Mouse (Mus musculus) brown adipose tissue, adult 24 weeks (tissue): ENCODE data around the gene 4930402H24Rik. TPM values are rescaled to one million over a fixed set of nuclear protein-coding genes. Genes with fewer than 3 reads are reported as not detected.

Experiments
- H3K27ac ChIP-seq: fragments of 200-500 bp; replicated peaks from 2 replicates; pipeline ENCODE4 v1.5.1; 2012; ENCODE audit warnings: low read depth, mild to moderate bottlenecking, low read length
- H3K4me1 ChIP-seq: fragments of 200-500 bp; 2 replicates; pipeline ENCODE4 v1.6.1; 2012; ENCODE audit warnings: low read length, mixed read lengths; ENCODE audit not compliant: control insufficient read depth, insufficient read depth, insufficient read length
- H3K4me3 ChIP-seq: fragments of 200-500 bp; 2 replicates; pipeline ENCODE4 v1.5.1; 2012; ENCODE audit warnings: low read depth, mild to moderate bottlenecking, low read length, moderate library complexity; ENCODE audit not compliant: insufficient read depth
- polyA plus RNA-seq: library from polyadenylated mRNA; stranded (reverse); fragments of >200 nt; gene quantifications from 2 replicates; pipeline ENCODE4 v1.2.4, GENCODE M21; 2012; ENCODE audit not compliant: missing spikeins, insufficient read depth, insufficient read length

The 4930402H24Rik gene
- polyA plus RNA-seq, 1 experiment: 105 TPM

GRCm38 (mm10) chr2:130750449-130750848 is 155.8 kb downstream of the 4930402H24Rik start:
- Histone ChIP-seq H3K4me3 (no peak overlapping the region), H3K4me1 (no peaks in the 10 kb centered on the region), H3K27ac (no peak overlapping the region)

DNA sequence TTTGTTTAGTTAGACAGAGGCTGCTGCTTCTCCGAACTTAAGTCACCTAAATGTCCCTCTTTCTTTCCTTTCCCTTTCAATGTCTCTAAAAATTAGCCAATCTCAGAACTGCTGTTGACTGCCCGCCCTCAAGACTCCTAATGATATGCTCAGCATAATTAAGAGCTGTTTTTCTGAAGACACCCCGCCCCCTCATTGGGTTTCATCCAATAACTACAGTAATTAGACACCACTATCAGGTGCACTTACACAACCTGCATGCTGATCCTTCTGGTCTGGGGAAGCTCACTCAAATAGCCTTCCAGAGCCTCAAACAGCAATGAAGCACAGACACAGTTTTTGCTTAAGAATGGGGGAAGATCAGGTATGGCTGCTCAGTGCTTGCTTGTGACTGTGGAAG is 156.5 kb downstream of the 4930402H24Rik start:
- Histone ChIP-seq H3K4me1 (no peaks in the 10 kb centered on the region), H3K4me3 (no peak overlapping the region), H3K27ac (no peak overlapping the region)

DNA sequence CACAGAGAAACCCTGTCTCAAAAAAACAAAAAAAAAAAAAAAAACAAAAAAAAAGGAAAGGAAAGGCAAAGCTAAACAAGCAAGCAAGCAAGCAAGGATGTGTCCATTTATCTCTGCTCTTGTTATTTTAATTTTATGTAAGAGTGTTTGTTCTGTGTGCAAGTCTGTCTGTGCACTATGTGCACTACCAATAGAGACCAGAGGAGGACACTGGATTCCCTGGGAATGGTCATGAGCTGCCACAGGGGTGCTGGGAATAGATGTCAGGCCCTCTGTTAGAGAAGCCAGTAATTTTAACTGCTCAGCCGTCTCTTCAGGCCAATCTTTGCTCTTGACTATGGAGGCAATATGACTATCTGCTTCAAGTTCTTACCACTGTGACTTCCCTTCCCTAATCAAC is 162.6 kb downstream of the 4930402H24Rik start:
- Histone ChIP-seq H3K4me3 (no peak overlapping the region), H3K4me1 (no peaks in the 10 kb centered on the region), H3K27ac (no peak overlapping the region)

DNA sequence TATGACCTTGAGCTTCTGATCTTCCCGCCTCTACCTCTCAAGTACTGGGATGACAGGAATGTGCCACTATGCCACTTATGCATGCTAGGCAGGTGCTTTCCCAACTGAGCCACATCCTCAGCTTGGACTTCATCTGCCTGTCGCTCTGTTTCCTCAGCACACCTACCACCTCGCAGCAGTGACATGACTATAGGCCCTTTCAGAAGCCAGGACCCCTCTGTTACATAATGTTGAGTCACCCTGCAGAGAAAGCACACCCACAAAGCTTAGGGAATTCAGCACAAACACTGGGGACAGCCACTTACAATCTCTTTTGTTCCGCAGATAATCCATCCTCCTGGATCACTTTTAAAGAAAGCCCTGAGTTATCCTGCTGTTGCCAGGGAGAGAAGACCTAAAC is 166.1 kb downstream of the 4930402H24Rik start:
- Histone ChIP-seq H3K27ac (no peak overlapping the region), H3K4me1 (no peaks in the 10 kb centered on the region), H3K4me3 (no peak overlapping the region)

DNA sequence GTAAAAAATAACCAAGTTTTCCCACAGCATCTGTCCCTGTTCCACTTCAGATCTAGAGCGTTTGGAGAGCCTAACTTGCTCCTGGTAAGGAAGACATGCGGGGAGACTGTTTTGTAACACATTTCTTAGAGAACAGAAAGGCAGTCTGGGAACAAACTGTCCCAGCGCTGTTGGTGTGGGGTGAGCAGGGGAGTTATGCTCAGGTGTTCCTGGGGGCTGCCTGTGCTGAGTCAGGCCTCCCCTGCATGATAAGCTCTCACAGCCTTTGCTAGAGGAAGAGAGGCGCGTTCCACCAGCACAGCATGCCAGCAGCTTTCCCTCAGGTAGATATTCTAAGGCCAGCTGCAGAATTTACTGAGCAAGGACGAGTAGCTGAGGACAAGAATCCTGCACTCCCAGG is 168.2 kb downstream of the 4930402H24Rik start:
- H3K4me1 ChIP-seq: no peaks in the 10 kb centered on the region
- no peak overlapping the region for H3K27ac ChIP-seq
- H3K4me3 ChIP-seq: no peak overlapping the region

DNA sequence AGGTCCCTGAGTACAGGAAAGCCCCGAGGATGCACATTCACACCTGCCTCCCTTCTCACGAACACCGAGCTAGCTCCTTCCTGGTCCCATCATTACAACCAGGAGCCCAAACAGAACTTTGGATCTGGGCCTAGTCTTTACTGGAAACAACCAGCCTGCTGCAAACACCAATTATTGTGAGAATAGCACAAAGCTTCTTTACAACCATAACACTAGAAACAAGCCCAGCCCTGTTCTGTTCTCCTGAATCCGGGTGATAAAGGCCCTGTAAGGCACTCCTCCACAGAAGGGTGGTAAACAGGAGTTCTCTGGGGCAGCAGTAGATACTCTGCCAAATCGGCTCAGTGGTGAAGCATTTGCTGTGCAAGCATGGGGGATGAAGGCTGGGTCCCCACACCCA is 170.9 kb downstream of the 4930402H24Rik start:
- Histone ChIP-seq H3K27ac (no peak overlapping the region), H3K4me1 (no peaks in the 10 kb centered on the region), H3K4me3 (no peak overlapping the region)

GRCm38 (mm10) chr2:130733444-130733843 is 172.8 kb downstream of the 4930402H24Rik start:
- Histone ChIP-seq H3K4me1 (peaks cover 3% of the 10 kb centered on the region; the same call in 1 of the 2 replicates), H3K27ac (no peak overlapping the region), H3K4me3 (no peak overlapping the region)

DNA sequence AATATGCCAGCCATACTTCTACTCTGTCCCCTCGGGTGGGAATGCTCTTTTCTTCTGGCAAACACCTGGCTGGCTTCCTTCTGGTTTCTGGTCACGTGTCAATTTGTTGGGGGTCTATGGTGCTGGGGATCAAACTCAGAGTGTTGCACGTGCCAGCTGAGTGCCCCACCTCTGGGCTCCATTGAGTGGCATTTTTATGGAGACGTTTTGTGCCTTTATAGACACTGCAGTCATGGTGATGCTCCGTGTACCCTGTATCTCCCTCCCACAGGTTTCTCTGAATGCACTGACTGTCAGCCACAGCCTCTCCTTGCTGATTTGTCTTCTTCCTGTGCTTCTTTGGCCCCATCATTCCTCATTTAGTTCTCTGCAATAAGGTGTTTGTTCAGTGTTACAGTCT is 174.4 kb downstream of the 4930402H24Rik start:
- no peak overlapping the region for H3K4me3 ChIP-seq
- H3K27ac ChIP-seq: no peak overlapping the region
- peaks cover 9% of the 10 kb centered on the region; the same call in 1 of the 2 replicates for H3K4me1 ChIP-seq

- H3K27ac ChIP-seq: no peak overlapping the region
- H3K4me1 ChIP-seq: peaks cover 9% of the 10 kb centered on the region; the same call in 1 of the 2 replicates
- no peak overlapping the region for H3K4me3 ChIP-seq
Measured at GRCm38 (mm10) chr2:130730746-130731145, 175.5 kb downstream of the 4930402H24Rik start.

GRCm38 (mm10) chr2:130728906-130729585 is 177.2 kb downstream of the 4930402H24Rik start:
- H3K4me1 ChIP-seq: peaks cover 18% of the 10 kb centered on the region
- no peak overlapping the region for H3K4me3 ChIP-seq
- H3K27ac ChIP-seq: peak overlapping the region; percentile 59

DNA sequence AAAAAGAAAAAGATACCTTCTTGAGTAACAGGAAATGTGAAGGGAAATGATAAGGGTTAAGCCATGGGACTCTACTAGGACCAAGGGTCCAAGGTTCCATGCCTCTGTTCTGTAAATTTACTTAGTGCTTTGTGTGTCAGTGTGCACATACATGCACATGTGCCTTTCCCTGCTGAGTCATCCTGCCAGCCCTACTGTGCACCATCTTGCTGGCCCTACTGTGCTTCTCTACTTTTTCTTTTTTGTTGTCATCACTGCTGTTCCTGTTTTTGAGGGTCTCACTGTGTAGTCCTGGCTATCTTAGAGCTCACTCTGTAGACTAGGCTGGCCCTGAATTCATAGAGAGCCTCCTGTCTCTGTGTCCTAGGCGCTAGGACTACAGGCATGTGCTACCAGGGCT is 178.5 kb downstream of the 4930402H24Rik start:
- Histone ChIP-seq H3K27ac (peak overlapping the region; percentile 54), H3K4me3 (no peak overlapping the region), H3K4me1 (peaks cover 19% of the 10 kb centered on the region)

DNA sequence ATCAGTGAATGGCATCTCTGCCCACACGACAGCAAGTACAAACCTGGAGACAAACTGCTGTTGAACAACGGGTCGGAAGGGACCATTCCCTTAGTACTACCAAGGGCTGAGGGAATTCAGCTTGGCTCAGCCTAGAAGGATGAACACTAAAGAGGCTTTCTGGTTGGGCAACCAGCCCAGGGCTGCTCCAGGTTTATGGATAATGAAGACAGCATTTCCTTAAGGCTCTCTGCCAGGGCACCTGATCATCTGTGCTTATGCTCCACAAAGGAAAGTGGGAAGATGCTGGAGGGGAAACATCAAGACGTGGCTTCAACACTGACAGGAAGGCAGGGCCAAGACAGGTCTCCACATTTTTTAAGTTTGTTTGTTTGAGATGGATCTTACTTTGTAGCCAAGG is 181.8 kb downstream of the 4930402H24Rik start:
- Histone ChIP-seq H3K27ac (peak overlapping the region; percentile 35; the same call in 1 of the 2 replicates), H3K4me3 (no peak overlapping the region), H3K4me1 (peaks cover 19% of the 10 kb centered on the region)

- H3K27ac ChIP-seq: no peak overlapping the region
Measured at GRCm38 (mm10) chr2:130717951-130718350, 188.3 kb downstream of the 4930402H24Rik start.

DNA sequence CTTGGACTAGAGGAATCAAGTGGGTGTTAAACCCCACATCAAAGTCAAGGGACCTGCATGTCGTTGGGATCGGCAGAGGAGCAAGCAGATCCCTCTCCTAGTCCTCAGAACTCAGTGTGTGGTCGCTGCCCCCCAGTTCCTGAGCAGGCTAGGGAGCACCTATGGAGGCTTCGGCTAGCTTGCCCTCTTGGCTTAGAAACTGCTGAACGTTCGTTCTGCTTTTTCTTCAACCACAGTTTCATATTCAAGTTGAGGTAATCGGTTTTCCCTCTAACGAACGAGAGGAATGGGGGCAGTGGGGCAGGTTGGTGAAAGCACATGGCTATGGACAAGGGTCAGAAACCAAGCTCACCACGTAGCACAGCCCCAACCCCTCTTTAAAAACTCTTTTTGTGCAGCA is 199.1 kb downstream of the 4930402H24Rik start:
- no peak overlapping the region for H3K4me3 ChIP-seq
- H3K4me1 ChIP-seq: no peaks in the 10 kb centered on the region
- no peak overlapping the region for H3K27ac ChIP-seq

More at GRCm38 (mm10) chr2:130717951-130718350, 188.3 kb downstream of the 4930402H24Rik start:
- Histone ChIP-seq H3K4me3 (no peak overlapping the region), H3K4me1 (no peaks in the 10 kb centered on the region)

DNA sequence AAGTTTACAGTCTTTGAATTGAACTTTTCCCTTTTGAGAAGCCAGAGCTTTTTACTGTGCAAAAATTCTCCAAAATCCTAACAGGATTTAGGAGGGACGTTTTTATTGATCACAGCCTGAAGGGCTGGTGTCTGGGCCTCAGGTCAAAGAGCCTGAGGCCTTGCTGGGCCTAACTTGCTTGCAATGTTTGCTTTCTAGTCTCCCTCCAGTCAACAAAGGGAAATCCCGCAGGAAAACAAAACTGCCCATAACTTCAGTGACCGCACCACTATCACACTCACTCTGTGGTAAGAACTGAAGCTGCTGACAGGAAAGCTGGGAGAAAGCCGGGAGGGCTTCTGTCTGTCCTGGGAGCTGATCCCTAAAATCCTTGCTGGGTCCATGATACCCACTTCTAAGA is 199.6 kb downstream of the 4930402H24Rik start:
- Histone ChIP-seq H3K4me1 (no peaks in the 10 kb centered on the region), H3K4me3 (no peak overlapping the region), H3K27ac (no peak overlapping the region)

- Histone ChIP-seq H3K4me1 (no peaks in the 10 kb centered on the region), H3K27ac (no peak overlapping the region), H3K4me3 (no peak overlapping the region)
Measured at GRCm38 (mm10) chr2:130705178-130705577, 201.0 kb downstream of the 4930402H24Rik start.
